ENCODE assay signal across 16 mouse cellular contexts in genomic region chr1:172612745-172613144, GRCm38 (mm10). TPM values are rescaled to one million over a fixed set of nuclear protein-coding genes. Genes with fewer than 3 reads are reported as not detected.
A peak's percentile ranks its signal among the peaks of the same experiment; 100 is the strongest.
DNase-seq lines count a peak whose midpoint lies in the region; ATAC-seq and TF ChIP-seq lines count a peak whose summit lies in the region.
"Had no signal": no experiment of that assay in that cellular context is flagged by ENCODE, and none has a peak within 500 bp of the region (broad histone marks: within the 10 kb centered on the region; RNA-seq: fewer than 3 reads in every experiment).

No protein-coding gene starts in this region.

- peak; percentile 72 for ATAC-seq in frontal cortex, adult (ENCODE audit: low TSS enrichment)
- ATAC-seq in common myeloid progenitor, adult 5-6 weeks (replicated peaks; ENCODE audit: low read depth, poor library complexity, severe bottlenecking), result peak; percentile 81
- no peak for ATAC-seq in erythroid progenitor cell, adult 5-6 weeks (replicated peaks; ENCODE audit: low FRiP score, poor library complexity, severe bottlenecking)

- H3K27ac ChIP-seq in left cerebral cortex, adult 2 months, result no peak overlapping the region
- H3K27ac ChIP-seq: hindbrain, embryonic 15.5 days; lung, embryonic 15.5 days had no signal

- peak; percentile 26 for TF ChIP-seq CTCF in left cerebral cortex, adult 2 months (IDR thresholded peaks at IDR 0.05)

- no peak overlapping the region for H3K4me3 ChIP-seq in left cerebral cortex, adult 2 months
- H3K4me3 ChIP-seq: erythroblast, embryonic 14.5 days; hindbrain, embryonic 15.5 days; lung, embryonic 15.5 days; myocyte had no signal

- intact Hi-C loops in left cerebral cortex, adult 2 months (cut with DNase I), result loop anchor here (2.0 kb wide), 1 partner anchor 84 kb away; no protein-coding TSS in a partner anchor
- intact Hi-C loops in left cerebral cortex, postnatal 14 days (cut with DNase I), result loop anchor here (5.0 kb wide), 1 partner anchor 85 kb away; no protein-coding TSS in a partner anchor

- DNase-seq in frontal cortex, postnatal 25 days (ENCODE audit: low spot score in 2 of 2), result no peak
- DNase-seq in left cerebral cortex, adult 2 months (ENCODE audit: extremely low spot score in 1 of 2, low spot score in 2 of 2), result no peak
- no peak for DNase-seq in left cerebral cortex, postnatal 14 days (ENCODE audit: low spot score in 2 of 2)
- DNase-seq in ES-CJ7 (ENCODE audit: low read depth, low spot score), result peak; percentile 69
- DNase-seq in cerebellum, adult 9-10 months, result no peak
- DNase-seq: adrenal gland, adult 2 months; cerebellum, postnatal 14 days; gastrocnemius, postnatal 36 days; left cerebral cortex, postnatal 4 days had no signal

RNA-seq across cellular contexts. Expression of gene Fcrl6, which starts 10.4 kb away (rescaled TPM):
- total RNA-seq in left cerebral cortex, adult 2 months (2021), result not detected
- total RNA-seq in left cerebral cortex, postnatal 14 days (2021), result not detected
- not detected in 2 replicates for total RNA-seq in common myeloid progenitor, adult 5-6 weeks (2017)
- not detected in 2 replicates for total RNA-seq in erythroid progenitor cell, adult 5-6 weeks (2015; ENCODE audit: low replicate concordance)
- not detected in 2 replicates for total RNA-seq in erythroid progenitor cell, adult 5-6 weeks (2017; ENCODE audit: low replicate concordance)
- total RNA-seq: adrenal gland, adult 2 months; gastrocnemius, postnatal 36 days; left cerebral cortex, postnatal 4 days had no signal

RNA-seq across cellular contexts. Expression of gene Dusp23, which starts 20.0 kb away (rescaled TPM):
- 1 to 10 TPM; 4.4 to 5.7 TPM for total RNA-seq in left cerebral cortex, adult 2 months (2021)
- 1 to 10 TPM; 5.4 to 5.6 TPM for total RNA-seq in left cerebral cortex, postnatal 14 days (2021)
- total RNA-seq in common myeloid progenitor, adult 5-6 weeks (2017), result 0.82 and 2.6 TPM in 2 replicates
- 2.2 and 10.5 TPM in 2 replicates for total RNA-seq in erythroid progenitor cell, adult 5-6 weeks (2015; ENCODE audit: low replicate concordance)
- 1.4 TPM in 1 of 2 replicates, not detected in the other for total RNA-seq in erythroid progenitor cell, adult 5-6 weeks (2017; ENCODE audit: low replicate concordance)

RNA-seq across cellular contexts. Expression of gene Slamf8, which starts 22.4 kb away (rescaled TPM):
- not detected for total RNA-seq in left cerebral cortex, adult 2 months (2021)
- not detected for total RNA-seq in left cerebral cortex, postnatal 14 days (2021)
- total RNA-seq in common myeloid progenitor, adult 5-6 weeks (2017), result 0.44 TPM in 1 of 2 replicates, not detected in the other
- 4.3 TPM in 1 of 2 replicates, not detected in the other for total RNA-seq in erythroid progenitor cell, adult 5-6 weeks (2015; ENCODE audit: low replicate concordance)
- 0.30 and 2.1 TPM in 2 replicates for total RNA-seq in erythroid progenitor cell, adult 5-6 weeks (2017; ENCODE audit: low replicate concordance)
- total RNA-seq: gastrocnemius, postnatal 36 days; left cerebral cortex, postnatal 4 days had no signal

RNA-seq across cellular contexts. Expression of gene Vsig8, which starts 57.0 kb away (rescaled TPM):
- under 1 TPM; 0.23 to 0.26 TPM for total RNA-seq in left cerebral cortex, adult 2 months (2021)
- under 1 TPM in 1 of 2 experiments, not detected in 1; 0.95 TPM for total RNA-seq in left cerebral cortex, postnatal 14 days (2021)
- not detected in 2 replicates for total RNA-seq in common myeloid progenitor, adult 5-6 weeks (2017)
- not detected in 2 replicates for total RNA-seq in erythroid progenitor cell, adult 5-6 weeks (2015; ENCODE audit: low replicate concordance)
- total RNA-seq in erythroid progenitor cell, adult 5-6 weeks (2017; ENCODE audit: low replicate concordance), result not detected in 2 replicates
- total RNA-seq: gastrocnemius, postnatal 36 days; left cerebral cortex, postnatal 4 days had no signal
